Mouse (Mus musculus) hindbrain, embryonic 11.5 days (tissue): ENCODE measurements around the gene Gcdh. TPM values are rescaled to one million over a fixed set of nuclear protein-coding genes. Genes with fewer than 3 reads are reported as not detected.
A peak's percentile ranks its signal among the peaks of the same experiment; 100 is the strongest.

Experiments used
- ATAC-seq: fragments of 200-750 bp; cut with Nextera tagmentation; 2 replicates; pipeline ENCODE4 v1.8.0; 2017; ENCODE audit warnings: mild to moderate bottlenecking, moderate TSS enrichment, moderate library complexity; ENCODE audit not compliant: low FRiP score
- DNase-seq: peaks from one replicate; pipeline ENCODE4 v3.0.0-alpha.2; 2015; ENCODE audit warnings: low spot score
- H3K27ac ChIP-seq: fragments of 300-500 bp; sonication (generic); 2 replicates; pipeline ENCODE4 v1.5.1; 2014; ENCODE audit warnings: mild to moderate bottlenecking, low read depth, low read length
- H3K27me3 ChIP-seq: fragments of 300-500 bp; sonication (generic); 2 replicates; pipeline ENCODE4 v1.6.1; 2014; ENCODE audit warnings: mild to moderate bottlenecking, low read length, moderate library complexity, mixed read lengths; ENCODE audit not compliant: control insufficient read depth, insufficient read depth
- H3K36me3 ChIP-seq: fragments of 300-500 bp; sonication (generic); 2 replicates; pipeline ENCODE4 v1.6.1; 2014; ENCODE audit warnings: mild to moderate bottlenecking, low read length, moderate library complexity, mixed read lengths; ENCODE audit not compliant: control insufficient read depth, insufficient read depth
- H3K4me1 ChIP-seq: fragments of 300-500 bp; sonication (generic); replicated peaks from 2 replicates; pipeline ENCODE4 v1.6.1; 2014; ENCODE audit warnings: low read length, mixed read lengths; ENCODE audit not compliant: control insufficient read depth, insufficient read depth
- H3K4me2 ChIP-seq: fragments of 300-500 bp; sonication (generic); replicated peaks from 2 replicates; pipeline ENCODE4 v1.6.1; 2014; ENCODE audit warnings: mild to moderate bottlenecking, low read depth, low read length
- H3K4me3 ChIP-seq: fragments of 300-500 bp; sonication (generic); 2 replicates; pipeline ENCODE4 v1.5.1; 2014; ENCODE audit warnings: low read depth, low read length
- H3K9ac ChIP-seq: fragments of 300-500 bp; sonication (generic); 2 replicates; pipeline ENCODE4 v1.6.1; 2014; ENCODE audit warnings: low read depth, low read length
- H3K9me3 ChIP-seq: fragments of 300-500 bp; sonication (generic); 2 replicates; pipeline ENCODE4 v1.6.1; 2016; ENCODE audit warnings: low read length; ENCODE audit not compliant: control insufficient read depth
- WGBS: fragments of 180-500 bp; shearing (Covaris S2); extraction: QIAGEN DNeasy Blood & Tissue Kit; methylation state at CpG from one replicate; pipeline ENCODE4 v1.1.7; 2014; 5-methylcytosine and 5-hydroxymethylcytosine counted together
- polyA plus RNA-seq: library from polyadenylated mRNA; unstranded; fragments of >200 nt; fragmentation: Nextera tagmentation; extraction: Ambion mirVana; gene quantifications from 2 replicates; pipeline ENCODE4 v1.2.1, GENCODE M21; 2014

Gene Gcdh
- 29.2 and 30.5 TPM in 2 replicates for polyA plus RNA-seq

- peaks cover 4% of the 10 kb centered on the region; the same call in 1 of the 2 replicates for H3K36me3 ChIP-seq
- peak within 1 kb of the TSS; percentile 53 for H3K4me2 ChIP-seq
- no peaks in the 10 kb centered on the region for H3K9me3 ChIP-seq
- H3K4me1 ChIP-seq, result no peaks in the 10 kb centered on the region
- H3K27me3 ChIP-seq, result no peaks in the 10 kb centered on the region
- peak; percentile 95 for ATAC-seq
- H3K9ac ChIP-seq, result peak within 1 kb of the TSS; percentile 72
- H3K27ac ChIP-seq, result no peak within 1 kb of the TSS
- H3K4me3 ChIP-seq, result peak within 1 kb of the TSS; percentile 72
- 0% methylated on average over 11 of the region's 11 CpGs for WGBS
- DNase-seq, result peak; percentile 89
Measured at GRCm38 (mm10) chr8:84893709-84894134, at the start of gene Gcdh. Gene Gcdh, minus strand, starts transcription at chr8:84893921.

- WGBS, result 68% methylated on average over 13 of the region's 13 CpGs
- ATAC-seq, result no peak
- Histone ChIP-seq H3K4me1 (peaks cover 14% of the 10 kb centered on the region), H3K36me3 (no peaks in the 10 kb centered on the region), H3K27ac (no peak overlapping the region), H3K27me3 (peaks cover 31% of the 10 kb centered on the region), H3K9ac (peak overlapping the region; percentile 79; the same call in 1 of the 2 replicates), H3K4me3 (peak overlapping the region; percentile 63; the same call in 1 of the 2 replicates), H3K9me3 (no peaks in the 10 kb centered on the region), H3K4me2 (peak overlapping the region; percentile 90)
- no peak for DNase-seq
Measured at GRCm38 (mm10) chr8:84937620-84938485, 44.1 kb upstream of the Gcdh start.

GRCm38 (mm10) chr8:84936962-84937546 lies 43.3 kb upstream of the Gcdh start, which contains the start of gene Mast1:
Gene Mast1, minus strand, starts transcription at chr8:84937359.
- H3K36me3 ChIP-seq, result no peaks in the 10 kb centered on the region
- peak within 1 kb of the TSS; percentile 63 for H3K4me3 ChIP-seq
- WGBS, result under 1% methylated on average over 50 of the region's 50 CpGs
- peak within 1 kb of the TSS; percentile 87 for H3K27ac ChIP-seq
- peak within 1 kb of the TSS; percentile 79 for H3K9ac ChIP-seq
- ATAC-seq, result peak; percentile 62
- H3K27me3 ChIP-seq, result peaks cover 32% of the 10 kb centered on the region
- peak within 1 kb of the TSS; percentile 90 for H3K4me2 ChIP-seq
- no peaks in the 10 kb centered on the region for H3K9me3 ChIP-seq
- peaks cover 14% of the 10 kb centered on the region for H3K4me1 ChIP-seq
- DNase-seq, result peak; percentile 83

- Histone ChIP-seq H3K36me3 (no peaks in the 10 kb centered on the region), H3K27me3 (peaks cover 36% of the 10 kb centered on the region), H3K9ac (peak overlapping the region; percentile 79), H3K4me2 (peak overlapping the region; percentile 90), H3K4me1 (peaks cover 14% of the 10 kb centered on the region), H3K4me3 (peak overlapping the region; percentile 63), H3K27ac (peak overlapping the region; percentile 87), H3K9me3 (no peaks in the 10 kb centered on the region)
- DNase-seq (peak; percentile 28), ATAC-seq (peak; percentile 46; the same call in 1 of the 2 replicates)
- 21% methylated on average over 21 of the region's 23 CpGs for WGBS
Measured at GRCm38 (mm10) chr8:84936041-84936961, 42.6 kb upstream of the Gcdh start.

- no peaks in the 10 kb centered on the region for H3K9me3 ChIP-seq
- peaks cover 37% of the 10 kb centered on the region for H3K27me3 ChIP-seq
- no peaks in the 10 kb centered on the region for H3K36me3 ChIP-seq
- H3K4me3 ChIP-seq, result peak overlapping the region; percentile 63
- peak; percentile 50 for DNase-seq
- peak overlapping the region; percentile 90 for H3K4me2 ChIP-seq
- ATAC-seq, result peak; percentile 7
- 0 out of 2 replicates have a peak overlapping the region, but pooled peaks have one; percentile 20 for H3K27ac ChIP-seq
- no peak overlapping the region; the same call in none of the 2 replicates for H3K9ac ChIP-seq
- peaks cover 14% of the 10 kb centered on the region for H3K4me1 ChIP-seq
- WGBS, result 4% methylated on average over 14 of the region's 14 CpGs
Measured at GRCm38 (mm10) chr8:84935489-84935888, 41.8 kb upstream of the Gcdh start.

GRCm38 (mm10) chr8:84934860-84935259 lies 41.1 kb upstream of the Gcdh start:
- ATAC-seq (peak; percentile 74), DNase-seq (peak; percentile 89)
- Histone ChIP-seq H3K36me3 (no peaks in the 10 kb centered on the region), H3K27ac (no peak overlapping the region), H3K9me3 (no peaks in the 10 kb centered on the region), H3K27me3 (peaks cover 43% of the 10 kb centered on the region), H3K4me3 (peak overlapping the region; percentile 63; the same call in 1 of the 2 replicates), H3K4me2 (peak overlapping the region; percentile 90), H3K4me1 (peaks cover 14% of the 10 kb centered on the region), H3K9ac (no peak overlapping the region; the same call in 1 of the 2 replicates)
- 1% methylated on average over 15 of the region's 15 CpGs for WGBS

- no peak overlapping the region for H3K4me3 ChIP-seq
- no peaks in the 10 kb centered on the region for H3K36me3 ChIP-seq
- H3K4me1 ChIP-seq, result peaks cover 14% of the 10 kb centered on the region
- ATAC-seq, result no peak
- 81% methylated on average over 16 of the region's 16 CpGs for WGBS
- H3K4me2 ChIP-seq, result no peak overlapping the region
- no peak for DNase-seq
- H3K27me3 ChIP-seq, result peaks cover 48% of the 10 kb centered on the region
- no peak overlapping the region for H3K27ac ChIP-seq
- no peak overlapping the region for H3K9ac ChIP-seq
- H3K9me3 ChIP-seq, result no peaks in the 10 kb centered on the region
Measured at GRCm38 (mm10) chr8:84933767-84934559, 40.2 kb upstream of the Gcdh start.
